ENCODE assay signal across 15 mouse cellular contexts in genomic region chr6:43851306-43851705, GRCm38 (mm10).
"Had no signal": no experiment of that assay in that cellular context is flagged by ENCODE, and none has a peak within 500 bp of the region (broad histone marks: within the 10 kb centered on the region; RNA-seq: fewer than 3 reads in every experiment).

No protein-coding gene starts in this region.

- H3K4me2 ChIP-seq: lung, embryonic 14.5 days; midbrain, embryonic 12.5 days; neural tube, embryonic 12.5 days; stomach, embryonic 15.5 days had no signal

- H3K27ac ChIP-seq: midbrain, embryonic 10.5 days; midbrain, embryonic 12.5 days; neural tube, embryonic 12.5 days; stomach, embryonic 15.5 days had no signal

- DNase-seq: lung, adult 18-20 months; lung, embryonic 14.5 days; lung, postnatal 10 days; lung, postnatal 4 days; midbrain, embryonic 14.5 days; right cerebral cortex, postnatal 14 days; thymus, adult 18-20 months; thymus, postnatal 14 days; thymus, postnatal 36 days had no signal

- H3K36me3 ChIP-seq: midbrain, embryonic 10.5 days; midbrain, embryonic 12.5 days; neural tube, embryonic 12.5 days; stomach, embryonic 15.5 days had no signal

- H3K4me1 ChIP-seq: midbrain, embryonic 10.5 days; midbrain, embryonic 12.5 days; neural tube, embryonic 12.5 days; stomach, embryonic 15.5 days had no signal

- ATAC-seq: midbrain, embryonic 16.5 days had no signal

- H3K9ac ChIP-seq: lung, embryonic 14.5 days; midbrain, embryonic 12.5 days; neural tube, embryonic 12.5 days; stomach, embryonic 15.5 days had no signal

- H3K27me3 ChIP-seq: midbrain, embryonic 12.5 days; neural tube, embryonic 12.5 days; stomach, embryonic 15.5 days had no signal

- H3K9me3 ChIP-seq: midbrain, embryonic 10.5 days; midbrain, embryonic 12.5 days; neural tube, embryonic 12.5 days; stomach, embryonic 15.5 days had no signal

- H3K4me3 ChIP-seq: midbrain, embryonic 10.5 days; midbrain, embryonic 12.5 days; myocyte; neural tube, embryonic 12.5 days; stomach, embryonic 15.5 days had no signal
